Comparison of ENCODE assay signal across 10 mouse cellular contexts in the genomic region with DNA sequence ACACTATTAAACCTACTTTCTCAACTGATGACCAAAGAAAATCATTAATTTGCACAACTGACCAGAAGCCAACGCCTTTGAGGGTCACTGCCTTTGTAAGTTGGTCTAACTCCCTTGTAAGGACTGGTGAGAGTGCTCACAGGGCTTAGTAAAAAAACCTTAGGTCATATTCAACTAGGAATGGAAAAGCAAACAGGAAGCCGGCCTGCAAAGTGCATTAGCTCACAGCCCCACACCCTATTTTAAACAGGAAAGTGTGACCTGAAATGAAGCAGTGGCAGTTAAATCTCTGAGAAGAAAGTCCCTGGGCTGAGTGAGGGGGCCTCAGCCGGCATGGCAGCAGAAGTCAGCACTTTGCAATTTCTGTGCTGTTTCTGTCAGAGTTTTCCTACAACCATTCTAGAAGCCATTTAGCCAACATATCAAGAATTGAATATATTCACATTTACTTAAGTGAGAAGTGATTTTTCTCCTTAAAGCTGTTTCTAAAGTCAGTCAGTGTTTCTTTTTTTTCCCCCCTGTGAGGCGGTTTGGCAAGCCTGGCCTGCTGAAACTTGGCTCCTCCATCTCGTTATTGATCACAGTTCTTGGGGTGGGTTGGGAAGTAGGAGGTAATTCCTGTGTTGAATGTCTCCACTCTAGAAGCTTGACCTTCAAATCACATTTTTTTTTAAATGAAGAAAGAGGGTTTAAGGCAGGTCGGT.
DNase-seq lines count a peak whose midpoint lies in the region; ATAC-seq and TF ChIP-seq lines count a peak whose summit lies in the region.
"Had no signal": no experiment of that assay in that cellular context is flagged by ENCODE, and none has a peak within 500 bp of the region (broad histone marks: within the 10 kb centered on the region; RNA-seq: fewer than 3 reads in every experiment).

No protein-coding gene starts in this region.

- peaks cover 24% of the 10 kb centered on the region for H3K4me1 ChIP-seq in liver, adult 2 months (ENCODE audit: control insufficient read depth, insufficient read depth, low read length)
- 0 out of 2 replicates have a peak, but pooled peaks cover 4% of the 10 kb centered on the region for H3K4me1 ChIP-seq in liver, embryonic 15.5 days (replicated peaks)
- H3K4me1 ChIP-seq: megakaryocyte, embryonic 14.5 days had no signal

- H3K9me3 ChIP-seq in liver, embryonic 15.5 days (replicated peaks), result no peaks in the 10 kb centered on the region

- no peak overlapping the region for H3K4me2 ChIP-seq in liver, embryonic 15.5 days

- H3K4me3 ChIP-seq in liver, adult 2 months (ENCODE audit: insufficient read depth, low read depth, low read length), result no peak overlapping the region
- H3K4me3 ChIP-seq in liver, embryonic 15.5 days (replicated peaks), result no peak overlapping the region
- H3K4me3 ChIP-seq: megakaryocyte, embryonic 14.5 days had no signal

- no peak for TF ChIP-seq CTCF in liver, adult 2 months (IDR thresholded peaks at IDR 0.05; ENCODE audit: low read depth, low read length)

- no peak overlapping the region for H3K9ac ChIP-seq in liver, adult 2 months (ENCODE audit: low read depth, low read length)
- no peak overlapping the region for H3K9ac ChIP-seq in liver, embryonic 15.5 days

- 20% methylated on average over 6 of the region's 6 CpGs for WGBS in liver, adult 2 months
- 33% methylated on average over 6 of the region's 6 CpGs for WGBS in liver, embryonic 15.5 days (ENCODE audit: insufficient replicate concordance)

- no peaks in the 10 kb centered on the region for H3K79me2 ChIP-seq in liver, adult 2 months (ENCODE audit: control insufficient read depth, insufficient read depth, low read length)

- no peaks in the 10 kb centered on the region for H3K27me3 ChIP-seq in liver, adult 2 months (ENCODE audit: control insufficient read depth, insufficient read depth, low read length)
- no peaks in the 10 kb centered on the region for H3K27me3 ChIP-seq in liver, embryonic 15.5 days

- DNase-seq in embryo, embryonic 10.5 days (ENCODE audit: low spot score), result peak; percentile 29
- no peak for DNase-seq in embryo, embryonic 10 days (ENCODE audit: low spot score)
- DNase-seq in liver, adult 2 months (ENCODE audit: extremely low read depth, low read depth, low spot score), result peak; percentile 53
- DNase-seq in liver, result no peak
- peak; percentile 54 for DNase-seq in telencephalon, adult 2 months (ENCODE audit: low read depth, low spot score)
- DNase-seq in T-cell, adult 2 months (ENCODE audit: low spot score), result no peak
- DNase-seq: kidney, postnatal 10 days had no signal

- peak overlapping the region; percentile 86 for H3K27ac ChIP-seq in liver, adult 2 months (replicated peaks; ENCODE audit: insufficient read depth, low read depth, low read length)
- peak overlapping the region; percentile 73 for H3K27ac ChIP-seq in liver, embryonic 15.5 days (replicated peaks)

- 0 out of 2 replicates have a peak, but pooled peaks have one; percentile 14 for ATAC-seq in liver, embryonic 15.5 days (ENCODE audit: insufficient read depth)
- ATAC-seq in erythroblast, adult 5-6 weeks (replicated peaks; ENCODE audit: low FRiP score, poor library complexity, severe bottlenecking), result no peak

- no peak for TF ChIP-seq POLR2A in liver, adult 2 months (IDR thresholded peaks at IDR 0.05; ENCODE audit: extremely low read depth, insufficient read depth, low read length)

- H3K36me3 ChIP-seq in liver, adult 2 months (ENCODE audit: control insufficient read depth, insufficient read depth, low read length), result no peaks in the 10 kb centered on the region
- H3K36me3 ChIP-seq in liver, embryonic 15.5 days (replicated peaks), result no peaks in the 10 kb centered on the region

Comparison
In these comparisons a context has a peak if more than half of its experiments do, and no peak if none do; other contexts are left out.
1. DNase-seq: peak in embryo, embryonic 10.5 days (single experiment), liver, adult 2 months (single experiment) and telencephalon, adult 2 months (single experiment); none in embryo, embryonic 10 days (single experiment), liver (single experiment) and T-cell, adult 2 months (single experiment).